Mouse (Mus musculus) midbrain, embryonic 11.5 days (tissue): ENCODE measurements at regions not wholly inside any gene's neighbourhood (a gene's known extent, or its start where the extent isn't known, plus 50 kb on each side); places are given as distances from the start of the nearest gene placed in this dataset.

Experiments
- ATAC-seq: fragments of 200-750 bp; cut with Nextera tagmentation; 2 replicates; pipeline ENCODE4 v1.8.0; 2017; ENCODE audit warnings: moderate TSS enrichment, moderate library complexity; ENCODE audit not compliant: low FRiP score
- DNase-seq: peaks from one replicate; pipeline ENCODE4 v3.0.0; 2015; ENCODE audit warnings: low spot score; ENCODE audit errors: missing footprints
- H3K27ac ChIP-seq: fragments of 300-500 bp; sonication (generic); 2 replicates; pipeline ENCODE4 v1.5.1; 2014; ENCODE audit warnings: low read depth, low read length
- H3K27me3 ChIP-seq: fragments of 300-500 bp; sonication (generic); 2 replicates; pipeline ENCODE4 v1.6.1; 2014; ENCODE audit warnings: mild to moderate bottlenecking, low read length, moderate library complexity, mixed read lengths; ENCODE audit not compliant: control insufficient read depth, insufficient read depth
- H3K36me3 ChIP-seq: fragments of 300-500 bp; sonication (generic); 2 replicates; pipeline ENCODE4 v1.6.1; 2014; ENCODE audit warnings: mild to moderate bottlenecking, low read length, moderate library complexity, mixed read lengths; ENCODE audit not compliant: control insufficient read depth, insufficient read depth
- H3K4me1 ChIP-seq: fragments of 300-500 bp; sonication (generic); 2 replicates; pipeline ENCODE4 v1.6.1; 2014; ENCODE audit warnings: low read length; ENCODE audit not compliant: control insufficient read depth, insufficient read depth
- H3K4me2 ChIP-seq: fragments of 300-500 bp; sonication (generic); 2 replicates; pipeline ENCODE4 v1.6.1; 2014; ENCODE audit warnings: mild to moderate bottlenecking, moderate library complexity
- H3K4me3 ChIP-seq: fragments of 300-500 bp; sonication (generic); 2 replicates; pipeline ENCODE4 v1.5.1; 2014; ENCODE audit warnings: low read depth, low read length
- H3K9ac ChIP-seq: fragments of 300-500 bp; sonication (generic); 2 replicates; pipeline ENCODE4 v1.6.1; 2014; ENCODE audit warnings: low read length
- H3K9me3 ChIP-seq: fragments of 300-500 bp; sonication (generic); 2 replicates; pipeline ENCODE4 v1.6.1; 2016; ENCODE audit warnings: low read length; ENCODE audit not compliant: control insufficient read depth
- WGBS: fragments of 180-500 bp; shearing (Covaris S2); extraction: QIAGEN DNeasy Blood & Tissue Kit; methylation state at CpG from one replicate; pipeline ENCODE4 v1.1.7; 2014; 5-methylcytosine and 5-hydroxymethylcytosine counted together

DNA sequence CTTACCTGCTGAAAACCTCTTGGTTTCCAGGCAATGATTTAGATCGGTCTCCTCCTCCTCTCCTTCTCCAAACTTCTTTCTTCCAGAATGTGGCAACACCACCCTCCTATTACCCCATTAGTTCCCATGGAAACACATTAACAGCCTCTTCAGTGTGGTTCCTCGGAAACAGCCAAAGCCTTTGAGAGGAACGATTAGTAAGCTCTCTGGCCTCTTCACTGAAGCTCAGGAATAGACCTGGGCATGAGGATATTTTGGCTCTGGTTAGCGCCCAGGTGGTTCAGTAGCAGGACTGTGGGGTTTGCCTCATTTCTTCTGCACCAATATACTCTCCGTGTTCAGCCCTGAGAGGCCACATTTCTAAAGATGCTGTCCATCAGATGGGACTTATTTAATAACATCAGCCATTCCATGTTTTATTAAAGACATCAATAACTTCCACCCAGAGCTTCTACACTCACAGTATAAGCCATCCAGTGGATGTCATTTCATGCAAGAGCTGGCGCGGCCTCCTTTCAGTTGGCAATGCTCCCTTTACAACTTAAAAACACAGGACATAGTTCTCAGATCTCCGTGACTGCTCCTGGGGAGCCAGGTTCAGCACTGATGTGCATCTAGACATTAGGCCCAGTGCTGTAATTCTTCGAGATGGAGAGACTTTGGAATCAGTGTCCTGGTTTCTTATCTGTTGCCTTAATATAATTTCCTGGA, 52.9 kb upstream of the Tcl1b2 start:
- H3K9me3 ChIP-seq = no peaks in the 10 kb centered on the region
- ATAC-seq (no peak), DNase-seq (peak; percentile 77)
- WGBS = 69% methylated on average over 9 of the region's 9 CpGs
- H3K4me3 ChIP-seq = no peak overlapping the region
- no peak overlapping the region for H3K27ac ChIP-seq
- no peak overlapping the region for H3K4me2 ChIP-seq
- H3K36me3 ChIP-seq = no peaks in the 10 kb centered on the region
- H3K9ac ChIP-seq = no peak overlapping the region
- H3K27me3 ChIP-seq = no peaks in the 10 kb centered on the region
- peaks cover 10% of the 10 kb centered on the region for H3K4me1 ChIP-seq

DNA sequence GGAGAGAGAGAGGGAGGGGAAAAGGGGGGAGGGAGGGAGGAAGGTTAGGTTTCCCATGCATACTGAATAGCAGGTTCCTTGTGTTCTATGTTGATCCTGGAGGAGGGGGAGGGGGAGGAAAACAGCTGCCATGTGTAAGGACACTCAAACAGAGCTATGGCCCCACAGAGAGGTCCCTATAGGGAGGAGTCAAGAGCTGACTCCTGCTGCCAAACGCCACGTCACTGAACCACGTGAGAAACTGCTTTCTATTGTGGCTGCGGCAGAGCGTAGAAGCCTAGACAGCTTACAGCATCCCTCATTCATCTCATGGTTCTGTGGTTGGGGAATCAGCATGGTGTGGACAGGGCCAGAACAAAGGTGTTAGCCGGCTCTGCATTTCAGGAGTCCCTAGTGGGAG, 52.3 kb upstream of the Tcl1b2 start:
- Histone ChIP-seq H3K4me2 (no peak overlapping the region), H3K4me3 (no peak overlapping the region), H3K4me1 (peaks cover 10% of the 10 kb centered on the region), H3K9me3 (no peaks in the 10 kb centered on the region), H3K27ac (no peak overlapping the region), H3K27me3 (no peaks in the 10 kb centered on the region), H3K9ac (no peak overlapping the region), H3K36me3 (no peaks in the 10 kb centered on the region)
- ATAC-seq = peak; percentile 90
- 46% methylated on average over 6 of the region's 6 CpGs for WGBS
- DNase-seq = peak; percentile 91
